Mouse (Mus musculus): ENCODE data around the gene Nwd1.

GRCm38 (mm10) chr8:72720541-72720940, 74.0 kb downstream of the Nwd1 start:
- no peak for TF ChIP-seq CTCF (IDR thresholded peaks at IDR 0.05; ENCODE audit: low read depth, low read length)
- TF ChIP-seq POLR2A (IDR thresholded peaks at IDR 0.05; ENCODE audit: insufficient read depth, low read length), result no peak
- TF ChIP-seq EP300 (IDR thresholded peaks at IDR 0.05; ENCODE audit: insufficient read depth, low read depth, low read length), result no peak

Measured in ES-Bruce4 (cell line).